Mouse (Mus musculus): ENCODE data around the gene Dscaml1. TPM values are rescaled to one million over a fixed set of nuclear protein-coding genes. Genes with fewer than 3 reads are reported as not detected.

The Dscaml1 gene
- polyA plus RNA-seq, 1 experiment from 2014 or later = 22.3 TPM

- Histone ChIP-seq H3K27ac (replicated peaks) (peak overlapping the region; percentile 72), H3K9me3 (no peaks in the 10 kb centered on the region), H3K36me3 (no peaks in the 10 kb centered on the region), H3K9ac (replicated peaks) (no peak overlapping the region), H3K27me3 (no peaks in the 10 kb centered on the region), H3K4me3 (no peak overlapping the region), H3K4me2 (replicated peaks) (no peak overlapping the region), H3K4me1 (peaks cover 33% of the 10 kb centered on the region)
- ATAC-seq (replicated peaks) = peak; percentile 79
- 32% methylated on average over 6 of the region's 6 CpGs for WGBS
Observed at GRCm38 (mm10) chr9:45625889-45626446, 199.5 kb downstream of the Dscaml1 start.

GRCm38 (mm10) chr9:45632520-45632919 is 206.1 kb downstream of the Dscaml1 start:
- Histone ChIP-seq H3K9me3 (no peaks in the 10 kb centered on the region), H3K9ac (replicated peaks) (no peak overlapping the region), H3K4me1 (peaks cover 40% of the 10 kb centered on the region), H3K36me3 (no peaks in the 10 kb centered on the region), H3K27me3 (no peaks in the 10 kb centered on the region), H3K4me2 (replicated peaks) (no peak overlapping the region), H3K27ac (replicated peaks) (peak overlapping the region; percentile 89), H3K4me3 (no peak overlapping the region)
- ATAC-seq (replicated peaks) = peak; percentile 81
- 13% methylated on average over 10 of the region's 10 CpGs for WGBS

GRCm38 (mm10) chr9:45633036-45633435 is 206.6 kb downstream of the Dscaml1 start:
- no peaks in the 10 kb centered on the region for H3K27me3 ChIP-seq
- H3K27ac ChIP-seq (replicated peaks) = peak overlapping the region; percentile 89
- H3K9me3 ChIP-seq = no peaks in the 10 kb centered on the region
- no peak overlapping the region for H3K9ac ChIP-seq (replicated peaks)
- H3K4me3 ChIP-seq = no peak overlapping the region
- no peak overlapping the region for H3K4me2 ChIP-seq (replicated peaks)
- no peak for ATAC-seq (replicated peaks)
- H3K4me1 ChIP-seq = peaks cover 41% of the 10 kb centered on the region
- H3K36me3 ChIP-seq = no peaks in the 10 kb centered on the region
- 19% methylated on average over 2 of the region's 2 CpGs for WGBS

- no peaks in the 10 kb centered on the region for H3K36me3 ChIP-seq
- H3K9ac ChIP-seq (replicated peaks) = no peak overlapping the region
- peak overlapping the region; percentile 44 for H3K27ac ChIP-seq (replicated peaks)
- no peaks in the 10 kb centered on the region for H3K27me3 ChIP-seq
- H3K4me3 ChIP-seq = no peak overlapping the region
- WGBS = 47% methylated on average over 4 of the region's 4 CpGs
- ATAC-seq (replicated peaks) = no peak
- H3K4me1 ChIP-seq = peaks cover 49% of the 10 kb centered on the region
- H3K4me2 ChIP-seq (replicated peaks) = no peak overlapping the region
- no peaks in the 10 kb centered on the region for H3K9me3 ChIP-seq
Observed at GRCm38 (mm10) chr9:45634978-45635377, 208.6 kb downstream of the Dscaml1 start.

- no peaks in the 10 kb centered on the region for H3K36me3 ChIP-seq
- H3K27ac ChIP-seq (replicated peaks) = 0 out of 2 replicates have a peak overlapping the region, but pooled peaks have one; percentile 46
- no peak overlapping the region for H3K4me2 ChIP-seq (replicated peaks)
- 52% methylated on average over 1 of the region's 1 CpGs for WGBS
- peaks cover 39% of the 10 kb centered on the region for H3K4me1 ChIP-seq
- H3K9me3 ChIP-seq = no peaks in the 10 kb centered on the region
- no peaks in the 10 kb centered on the region for H3K27me3 ChIP-seq
- H3K4me3 ChIP-seq = no peak overlapping the region
- H3K9ac ChIP-seq (replicated peaks) = no peak overlapping the region
- no peak for ATAC-seq (replicated peaks)
Observed at GRCm38 (mm10) chr9:45637346-45637745, 210.9 kb downstream of the Dscaml1 start.

DNA sequence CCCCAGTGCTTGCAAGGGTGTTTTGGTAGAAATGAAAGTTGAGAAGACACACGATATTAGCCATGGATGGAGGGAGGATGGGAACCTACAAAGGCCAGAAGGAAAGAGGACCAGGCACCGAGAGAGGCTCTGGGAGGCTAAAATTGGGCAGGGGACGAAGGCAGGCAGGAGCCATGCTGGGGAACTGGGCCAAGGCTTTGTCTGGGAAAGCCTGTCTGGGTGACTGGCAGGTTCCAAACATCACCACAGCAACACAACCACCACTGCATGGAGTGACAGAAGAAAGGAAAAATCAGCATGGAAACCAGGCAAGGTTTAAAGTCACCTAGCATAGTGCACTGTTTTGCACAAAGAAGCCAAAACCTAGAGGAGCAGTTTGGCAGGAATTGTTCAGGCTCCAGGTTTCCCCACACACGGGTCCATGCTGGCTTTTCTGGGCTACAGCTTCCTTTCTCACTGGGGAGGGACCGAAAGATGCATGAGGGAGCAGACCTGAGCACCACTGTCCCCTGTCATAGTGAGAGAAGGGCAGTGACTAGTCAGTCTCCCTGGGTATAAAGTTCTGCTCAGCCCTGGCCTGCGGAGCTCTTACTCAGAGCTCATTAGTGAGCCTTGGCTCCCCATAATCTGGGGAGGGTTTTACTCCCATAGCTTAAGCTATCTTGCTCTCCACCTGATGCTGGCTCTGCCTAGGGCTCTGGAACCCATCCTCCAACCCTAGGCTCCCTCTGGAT is 211.9 kb downstream of the Dscaml1 start:
- WGBS = 61% methylated on average over 6 of the region's 6 CpGs
- no peak overlapping the region for H3K4me3 ChIP-seq
- peak overlapping the region; percentile 46 for H3K27ac ChIP-seq (replicated peaks)
- H3K4me1 ChIP-seq = peaks cover 29% of the 10 kb centered on the region
- peak; percentile 24; the same call in 1 of the 2 replicates for ATAC-seq (replicated peaks)
- no peaks in the 10 kb centered on the region for H3K36me3 ChIP-seq
- no peak overlapping the region for H3K9ac ChIP-seq (replicated peaks)
- H3K4me2 ChIP-seq (replicated peaks) = no peak overlapping the region
- H3K27me3 ChIP-seq = no peaks in the 10 kb centered on the region
- no peaks in the 10 kb centered on the region for H3K9me3 ChIP-seq

GRCm38 (mm10) chr9:45644833-45645388 is 218.5 kb downstream of the Dscaml1 start:
- Histone ChIP-seq H3K36me3 (no peaks in the 10 kb centered on the region), H3K27ac (replicated peaks) (no peak overlapping the region), H3K27me3 (no peaks in the 10 kb centered on the region), H3K4me2 (replicated peaks) (no peak overlapping the region), H3K4me3 (no peak overlapping the region), H3K9ac (replicated peaks) (no peak overlapping the region), H3K4me1 (peaks cover 10% of the 10 kb centered on the region), H3K9me3 (no peaks in the 10 kb centered on the region)
- WGBS = 71% methylated on average over 6 of the region's 6 CpGs
- no peak for ATAC-seq (replicated peaks)

GRCm38 (mm10) chr9:45645526-45645925 is 219.1 kb downstream of the Dscaml1 start:
- Histone ChIP-seq H3K27ac (replicated peaks) (no peak overlapping the region), H3K4me3 (no peak overlapping the region), H3K27me3 (no peaks in the 10 kb centered on the region), H3K9ac (replicated peaks) (no peak overlapping the region), H3K4me1 (peaks cover 15% of the 10 kb centered on the region), H3K4me2 (replicated peaks) (no peak overlapping the region), H3K36me3 (no peaks in the 10 kb centered on the region), H3K9me3 (no peaks in the 10 kb centered on the region)
- 25% methylated on average over 6 of the region's 6 CpGs for WGBS
- no peak for ATAC-seq (replicated peaks)

DNA sequence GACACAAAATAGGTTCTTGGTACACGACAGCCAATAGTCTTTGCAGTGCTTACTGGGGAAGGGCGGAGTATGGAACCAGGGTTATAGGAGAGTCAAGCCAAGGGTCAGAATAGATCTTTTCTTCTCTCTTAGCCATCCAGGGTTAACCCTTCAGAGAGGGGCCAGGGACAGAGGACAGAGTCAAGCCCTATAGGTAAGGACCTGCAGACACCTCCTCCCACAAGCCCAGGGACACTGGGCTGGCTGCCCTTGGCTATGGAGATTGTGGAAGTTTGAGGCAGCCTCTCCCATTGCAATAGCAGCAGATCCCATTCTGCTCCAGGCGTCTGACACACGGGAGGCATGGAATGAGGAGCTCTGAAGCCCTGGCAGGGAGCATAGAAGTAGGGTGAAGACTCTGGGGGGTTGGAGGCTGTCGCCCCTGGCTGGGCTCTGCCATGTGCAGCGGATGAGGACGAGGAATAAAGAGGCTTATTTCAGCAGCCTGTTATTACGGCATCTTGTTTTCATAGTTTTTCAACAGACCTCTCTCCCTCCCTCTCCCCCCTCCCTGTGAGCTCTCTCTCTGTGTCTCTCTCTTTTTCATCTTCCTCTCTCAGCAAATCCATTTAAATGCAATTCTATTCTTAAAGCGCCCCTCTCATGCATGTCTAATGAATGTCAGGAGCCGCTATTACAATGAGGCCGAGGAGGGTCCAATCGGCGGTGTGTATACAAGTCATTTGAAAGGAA is 224.8 kb downstream of the Dscaml1 start:
- Histone ChIP-seq H3K4me3 (no peak overlapping the region), H3K4me1 (peaks cover 45% of the 10 kb centered on the region), H3K36me3 (no peaks in the 10 kb centered on the region), H3K27ac (replicated peaks) (peak overlapping the region; percentile 92), H3K27me3 (no peaks in the 10 kb centered on the region), H3K9me3 (no peaks in the 10 kb centered on the region), H3K9ac (replicated peaks) (0 out of 2 replicates have a peak overlapping the region, but pooled peaks have one; percentile 20), H3K4me2 (replicated peaks) (peak overlapping the region; percentile 21; the same call in 1 of the 2 replicates)
- WGBS = 13% methylated on average over 13 of the region's 13 CpGs
- peak; percentile 89 for ATAC-seq (replicated peaks)

DNA sequence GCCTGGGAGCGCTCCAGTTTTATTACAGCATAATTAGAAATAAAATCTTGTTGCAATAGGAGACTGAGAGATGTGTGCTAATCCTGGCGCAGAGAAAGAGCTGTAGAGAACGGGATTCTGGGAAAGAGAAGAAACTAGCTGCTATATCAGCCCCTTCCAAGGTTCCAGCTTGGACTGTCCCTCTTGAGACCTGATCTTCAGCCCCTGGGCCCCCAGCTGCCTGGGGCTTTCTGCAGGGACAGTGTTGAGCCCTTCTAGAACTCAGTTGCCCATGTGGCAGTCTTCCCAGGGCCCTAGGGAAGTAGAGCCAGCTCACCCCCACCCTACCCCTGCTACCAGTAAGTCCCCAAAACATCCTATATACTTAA is 225.4 kb downstream of the Dscaml1 start:
- Histone ChIP-seq H3K9ac (replicated peaks) (no peak overlapping the region), H3K36me3 (no peaks in the 10 kb centered on the region), H3K4me1 (peaks cover 51% of the 10 kb centered on the region), H3K27ac (replicated peaks) (peak overlapping the region; percentile 92), H3K27me3 (no peaks in the 10 kb centered on the region), H3K9me3 (no peaks in the 10 kb centered on the region), H3K4me2 (replicated peaks) (no peak overlapping the region; the same call in 1 of the 2 replicates), H3K4me3 (no peak overlapping the region)
- 5% methylated on average over 3 of the region's 3 CpGs for WGBS
- no peak; the same call in none of the 2 replicates for ATAC-seq (replicated peaks)

- H3K4me1 ChIP-seq = peaks cover 45% of the 10 kb centered on the region
- H3K4me3 ChIP-seq = no peak overlapping the region
- H3K27me3 ChIP-seq = no peaks in the 10 kb centered on the region
- peak overlapping the region; percentile 95 for H3K27ac ChIP-seq (replicated peaks)
- 2% methylated on average over 9 of the region's 9 CpGs for WGBS
- H3K9me3 ChIP-seq = no peaks in the 10 kb centered on the region
- H3K36me3 ChIP-seq = no peaks in the 10 kb centered on the region
- peak overlapping the region; percentile 30 for H3K9ac ChIP-seq (replicated peaks)
- H3K4me2 ChIP-seq (replicated peaks) = no peak overlapping the region
- ATAC-seq (replicated peaks) = peak; percentile 86
Observed at GRCm38 (mm10) chr9:45657172-45658062, 231.0 kb downstream of the Dscaml1 start.
